Mouse (Mus musculus): ENCODE measurements around the gene Birc5.

Birc5 gene

DNA sequence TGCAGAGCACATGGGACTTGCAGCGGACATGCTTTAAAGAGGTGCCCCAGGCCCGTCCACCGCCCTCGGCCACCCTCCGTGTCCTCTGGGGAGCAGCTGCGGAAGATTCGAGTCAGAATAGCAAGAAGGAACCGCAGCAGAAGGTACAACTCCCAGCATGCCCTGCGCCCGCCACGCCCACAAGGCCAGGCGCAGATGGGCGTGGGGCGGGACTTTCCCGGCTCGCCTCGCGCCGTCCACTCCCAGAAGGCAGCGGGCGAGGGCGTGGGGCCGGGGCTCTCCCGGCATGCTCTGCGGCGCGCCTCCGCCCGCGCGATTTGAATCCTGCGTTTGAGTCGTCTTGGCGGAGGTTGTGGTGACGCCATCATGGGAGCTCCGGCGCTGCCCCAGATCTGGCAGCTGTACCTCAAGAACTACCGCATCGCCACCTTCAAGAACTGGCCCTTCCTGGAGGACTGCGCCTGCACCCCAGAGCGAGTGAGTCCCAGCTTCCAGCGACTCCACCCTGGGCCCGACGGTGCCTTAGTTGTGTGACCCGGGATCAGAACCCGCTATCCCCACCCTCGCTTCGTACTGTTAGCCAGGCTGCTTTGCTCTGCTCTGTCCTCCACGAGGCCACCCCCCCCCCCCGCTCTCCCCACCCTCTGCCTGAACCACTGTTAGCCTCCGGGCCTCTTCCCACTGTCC lies at the start of gene Birc5:
TSS of gene Birc5 (plus strand) at position 267 of the 687 bp plus-strand sequence.
- ATAC-seq (ENCODE audit: low TSS enrichment) = peak; percentile 94

DNA sequence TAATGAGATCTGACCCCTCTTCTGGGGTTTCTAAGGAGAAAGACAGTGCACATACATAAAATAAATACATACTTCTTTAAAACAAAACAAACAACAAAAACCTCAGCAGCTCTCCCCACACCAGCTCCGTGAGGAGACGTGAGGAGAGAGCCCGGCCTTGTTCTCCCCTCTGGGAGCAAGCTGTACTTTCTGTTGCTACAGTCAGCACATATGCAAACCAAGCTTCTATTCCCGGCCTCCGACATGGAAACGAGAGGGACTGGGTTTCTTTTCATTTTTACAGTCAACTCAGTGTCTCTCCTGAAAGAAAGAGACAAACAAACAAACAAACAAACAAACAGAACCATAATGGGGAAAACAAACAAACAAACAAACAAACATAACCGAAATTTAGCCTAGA lies 49.0 kb upstream of the Birc5 start:
- no peak for ATAC-seq (ENCODE audit: low TSS enrichment)

DNA sequence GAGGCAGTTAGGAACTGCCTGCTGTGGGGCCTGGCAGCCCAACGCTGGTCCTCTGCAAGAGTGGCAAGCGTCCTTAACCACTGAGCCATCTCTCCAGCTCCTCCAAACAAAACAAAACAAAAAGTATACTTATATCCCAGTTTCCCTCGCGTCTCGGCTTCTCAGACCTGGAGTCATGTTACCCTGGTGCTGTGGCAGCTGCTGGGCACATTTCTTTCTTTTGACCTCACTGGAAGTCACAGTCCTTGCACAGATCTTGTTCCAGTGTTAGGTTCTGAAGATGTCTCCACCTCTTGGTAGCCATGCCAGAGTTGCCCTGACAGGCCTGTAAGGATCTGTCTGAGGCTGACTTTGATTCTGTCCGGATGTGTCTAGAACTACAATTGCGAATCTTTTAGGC lies 47.4 kb upstream of the Birc5 start:
- ATAC-seq (ENCODE audit: low TSS enrichment) = no peak

- no peak for ATAC-seq (ENCODE audit: low TSS enrichment)
Observed at GRCm38 (mm10) chr11:117803166-117803688, 45.8 kb upstream of the Birc5 start.

DNA sequence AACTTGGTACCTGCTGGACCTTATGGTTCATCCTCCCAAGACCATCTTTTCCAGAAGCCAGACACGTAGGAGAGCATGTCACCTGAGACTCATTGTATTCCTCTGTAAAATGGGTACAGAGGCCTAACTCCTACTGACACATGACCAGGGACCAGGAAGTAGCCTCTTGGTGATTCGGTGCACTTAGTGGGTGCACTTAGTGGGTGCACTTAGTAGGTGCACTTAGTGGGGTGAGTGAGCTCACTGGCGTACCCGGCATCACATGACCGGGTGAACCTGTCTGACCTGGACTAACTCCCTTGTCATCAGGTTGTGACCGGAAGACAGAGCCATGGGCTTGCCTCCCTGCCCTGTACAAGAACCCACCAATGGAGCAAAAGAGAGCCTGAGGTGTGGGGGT lies 42.3 kb upstream of the Birc5 start:
- ATAC-seq (ENCODE audit: low TSS enrichment) = no peak

DNA sequence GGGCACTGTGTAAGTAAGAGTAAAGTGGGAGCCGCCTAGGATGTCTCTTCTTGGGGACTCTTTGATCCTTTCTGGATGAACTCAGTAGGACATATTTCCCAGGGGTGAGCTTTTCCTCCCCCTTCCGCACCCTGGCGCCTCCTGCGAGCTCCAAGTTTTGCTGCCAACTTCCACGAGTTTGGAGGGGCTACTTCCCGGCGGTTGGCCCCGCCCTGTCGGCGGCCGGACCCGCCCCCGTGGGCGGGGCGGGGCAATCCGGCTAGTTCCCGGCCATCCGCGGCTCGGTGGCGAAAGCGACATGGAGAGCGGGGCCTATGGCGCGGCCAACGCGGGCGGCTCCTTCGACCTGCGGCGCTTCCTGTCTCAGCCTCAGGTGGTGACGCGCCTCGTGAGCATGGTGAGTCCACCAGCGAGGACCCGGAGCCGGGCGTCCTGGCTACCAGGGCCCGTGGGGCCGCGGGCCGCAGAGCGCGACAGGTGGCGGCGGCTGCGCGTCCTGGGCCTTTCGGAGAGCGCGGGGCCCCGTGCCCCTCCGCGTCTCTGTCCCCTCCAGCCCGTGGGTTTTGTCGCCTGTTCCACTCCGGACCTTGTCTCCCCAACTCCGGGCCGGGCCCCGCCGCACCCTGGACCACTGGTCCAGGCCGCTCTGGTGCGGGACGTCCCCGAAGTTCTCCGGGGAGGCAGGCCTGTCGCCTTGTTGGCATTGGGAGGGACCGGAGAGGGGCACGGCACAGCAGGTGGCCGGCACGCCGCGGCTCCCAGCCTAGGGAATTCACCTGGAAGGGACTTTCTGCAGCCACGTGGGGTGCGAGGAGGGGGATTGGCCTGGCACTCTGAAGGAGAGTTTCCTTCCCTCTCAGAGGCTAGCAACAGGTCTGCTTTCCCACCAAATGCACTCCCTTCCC lies 39.4 kb upstream of the Birc5 start, which contains the start of the genes Gm20708 and Syngr2:
TSS of gene Gm20708 (plus strand) at position 262 of the 905 bp plus-strand sequence.
TSS of gene Syngr2 (plus strand) at position 262 of the 905 bp plus-strand sequence.
- ATAC-seq (ENCODE audit: low TSS enrichment) = no peak

- ATAC-seq (ENCODE audit: low TSS enrichment) = peak; percentile 80; the same call in 1 of the 2 replicates
Observed at GRCm38 (mm10) chr11:117810401-117811046, 38.5 kb upstream of the Birc5 start.

DNA sequence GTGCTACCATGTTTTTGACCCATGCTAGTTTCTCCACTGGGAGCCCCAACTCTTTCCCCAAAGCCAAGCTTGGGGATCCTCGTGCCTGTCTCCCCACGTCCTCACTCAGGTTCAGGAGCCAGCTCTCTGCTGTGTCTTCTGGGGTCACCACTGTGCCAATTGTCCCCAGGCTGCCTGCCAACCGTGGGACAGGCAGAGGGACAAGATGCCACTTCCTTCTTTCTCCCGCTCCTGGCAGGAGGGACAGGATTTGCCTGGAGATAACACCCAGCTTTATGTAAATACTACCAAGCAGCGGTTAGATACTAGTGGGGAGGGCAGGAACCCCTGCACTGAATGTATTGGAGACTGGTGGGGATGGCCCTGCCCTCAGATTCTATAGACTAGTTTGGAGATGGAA lies 35.2 kb upstream of the Birc5 start:
- no peak for ATAC-seq (ENCODE audit: low TSS enrichment)

DNA sequence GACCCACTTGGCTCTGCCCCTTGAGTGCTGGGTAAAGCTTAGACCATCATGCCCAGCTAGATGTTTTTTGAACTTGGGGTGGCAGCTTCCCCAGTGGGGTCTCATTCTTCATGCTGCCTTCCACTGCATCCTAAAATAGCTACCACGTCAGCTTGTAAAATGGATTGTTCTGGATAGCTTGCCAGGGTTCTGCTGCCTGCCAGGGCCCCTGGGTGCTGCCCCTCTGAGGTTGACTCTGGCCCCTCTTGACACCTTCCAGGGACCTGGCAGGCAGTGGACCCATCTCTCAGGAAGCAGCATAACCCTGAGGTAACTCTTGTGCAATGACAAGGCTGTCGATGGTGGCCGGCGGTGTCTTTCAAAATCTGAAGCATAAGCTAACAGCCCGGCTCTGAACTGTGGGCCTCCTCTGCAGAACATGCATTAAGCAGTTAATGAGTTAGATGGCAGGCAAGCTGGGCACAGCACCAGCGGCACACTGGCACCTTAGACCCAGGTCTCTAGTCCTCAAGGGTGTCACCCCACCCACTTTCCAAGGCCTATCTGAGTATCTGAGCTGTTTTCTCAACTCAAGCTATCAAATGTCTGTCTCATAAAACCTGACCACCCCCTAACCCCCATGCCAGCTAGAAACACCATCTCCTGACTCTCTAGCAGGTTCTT lies 34.2 kb upstream of the Birc5 start:
- no peak for ATAC-seq (ENCODE audit: low TSS enrichment)

GRCm38 (mm10) chr11:117815850-117816249 lies 33.2 kb upstream of the Birc5 start:
- ATAC-seq (ENCODE audit: low TSS enrichment) = peak; percentile 36; the same call in 1 of the 2 replicates

- ATAC-seq (ENCODE audit: low TSS enrichment) = peak; percentile 83
Observed at GRCm38 (mm10) chr11:117816389-117816996, 32.6 kb upstream of the Birc5 start.

GRCm38 (mm10) chr11:117819095-117819494 lies 30.0 kb upstream of the Birc5 start:
- no peak for ATAC-seq (ENCODE audit: low TSS enrichment)

DNA sequence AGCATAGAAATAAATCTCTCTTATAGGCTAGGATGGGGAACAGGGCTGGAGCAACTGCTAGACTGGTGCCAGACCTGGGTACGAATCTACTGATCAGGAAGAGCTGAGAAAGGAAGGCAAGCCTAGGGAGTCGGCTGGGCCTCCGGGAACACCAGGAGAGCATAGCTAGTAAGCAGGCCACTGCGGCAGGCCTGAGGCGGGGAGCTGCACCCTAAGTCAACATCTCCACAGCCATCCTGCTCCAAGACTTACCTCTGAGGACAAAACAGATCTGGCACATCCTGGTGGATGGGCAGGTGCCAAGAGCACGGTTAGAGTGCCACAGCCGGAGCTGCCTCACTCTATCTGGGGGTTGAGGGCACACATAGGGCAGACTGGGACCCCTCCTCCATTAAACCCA lies 28.9 kb upstream of the Birc5 start:
- no peak for ATAC-seq (ENCODE audit: low TSS enrichment)

- ATAC-seq (ENCODE audit: low TSS enrichment) = no peak
Observed at GRCm38 (mm10) chr11:117821868-117822267, 27.2 kb upstream of the Birc5 start.

GRCm38 (mm10) chr11:117822728-117823241 lies 26.3 kb upstream of the Birc5 start:
- ATAC-seq (ENCODE audit: low TSS enrichment) = no peak

- ATAC-seq (ENCODE audit: low TSS enrichment) = no peak
Observed at GRCm38 (mm10) chr11:117823411-117823810, 25.6 kb upstream of the Birc5 start.

DNA sequence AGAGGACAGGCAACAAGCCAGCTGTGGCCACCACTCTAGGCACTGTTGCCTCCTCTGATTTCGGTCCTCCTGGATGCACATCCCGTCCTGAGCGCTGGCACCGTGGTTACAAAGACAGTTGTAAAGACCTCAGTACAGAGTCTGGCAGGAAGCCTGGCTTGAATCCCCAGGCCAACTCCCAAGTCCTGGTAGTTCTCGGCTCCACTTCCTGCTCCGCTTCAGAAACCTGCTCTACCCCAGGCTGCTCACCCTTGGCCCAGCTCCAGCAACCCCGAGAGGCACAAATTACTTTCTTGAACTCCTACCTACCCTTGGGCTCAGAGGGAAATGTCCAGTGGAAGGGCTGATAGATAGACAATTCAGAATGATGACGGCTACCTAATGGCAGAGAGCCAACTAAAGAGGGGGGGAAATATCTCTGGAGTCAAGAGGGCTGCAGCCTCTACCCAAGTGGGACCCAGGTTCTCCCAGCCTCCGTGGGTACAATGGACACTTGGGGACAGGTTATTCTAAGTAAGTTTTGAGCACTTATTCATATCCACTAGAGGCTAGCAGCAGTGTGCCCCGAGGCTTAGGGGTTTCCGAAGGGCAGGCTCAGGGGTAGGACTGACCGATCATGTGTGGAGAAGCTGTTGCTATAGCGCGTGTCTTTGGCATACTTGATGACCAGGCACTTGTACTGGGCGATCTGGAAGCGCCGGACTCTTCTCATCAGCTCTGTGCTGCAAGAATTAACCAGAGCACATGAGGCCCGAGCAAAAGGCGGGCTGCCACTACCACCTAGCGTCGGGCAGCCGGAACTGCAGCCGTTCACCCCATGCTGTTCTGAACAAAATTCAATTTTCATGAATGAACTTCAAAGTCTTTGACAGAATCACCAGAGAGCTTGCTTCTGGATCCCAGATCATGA lies 24.7 kb upstream of the Birc5 start:
- ATAC-seq (ENCODE audit: low TSS enrichment) = peak; percentile 66

GRCm38 (mm10) chr11:117825333-117826101 lies 23.5 kb upstream of the Birc5 start, which contains the start of the genes Afmid and Tk1:
Gene Afmid (plus strand): TSS chr11:117825924.
Gene Tk1 (minus strand): TSS chr11:117826092.
- peak; percentile 18; the same call in 1 of the 2 replicates for ATAC-seq (ENCODE audit: low TSS enrichment)

- ATAC-seq (ENCODE audit: low TSS enrichment) = no peak
Observed at GRCm38 (mm10) chr11:117826164-117826563, 22.9 kb upstream of the Birc5 start.
